Mouse (Mus musculus) lung, adult 18-20 months (tissue): ENCODE measurements around the gene Ooep.
A peak's percentile ranks its signal among the peaks of the same experiment; 100 is the strongest.
"Not testable (repeated sequence)": the region's sequence is repeated elsewhere in the genome, so short reads cannot be mapped to it uniquely, and the experiment has no call there.

Source experiments
- DNase-seq, 2 experiments: peaks; one replicate each; pipeline ENCODE4 v3.0.0; 2022; ENCODE audit warnings: mixed read lengths in 2 of 2

Ooep gene

DNA sequence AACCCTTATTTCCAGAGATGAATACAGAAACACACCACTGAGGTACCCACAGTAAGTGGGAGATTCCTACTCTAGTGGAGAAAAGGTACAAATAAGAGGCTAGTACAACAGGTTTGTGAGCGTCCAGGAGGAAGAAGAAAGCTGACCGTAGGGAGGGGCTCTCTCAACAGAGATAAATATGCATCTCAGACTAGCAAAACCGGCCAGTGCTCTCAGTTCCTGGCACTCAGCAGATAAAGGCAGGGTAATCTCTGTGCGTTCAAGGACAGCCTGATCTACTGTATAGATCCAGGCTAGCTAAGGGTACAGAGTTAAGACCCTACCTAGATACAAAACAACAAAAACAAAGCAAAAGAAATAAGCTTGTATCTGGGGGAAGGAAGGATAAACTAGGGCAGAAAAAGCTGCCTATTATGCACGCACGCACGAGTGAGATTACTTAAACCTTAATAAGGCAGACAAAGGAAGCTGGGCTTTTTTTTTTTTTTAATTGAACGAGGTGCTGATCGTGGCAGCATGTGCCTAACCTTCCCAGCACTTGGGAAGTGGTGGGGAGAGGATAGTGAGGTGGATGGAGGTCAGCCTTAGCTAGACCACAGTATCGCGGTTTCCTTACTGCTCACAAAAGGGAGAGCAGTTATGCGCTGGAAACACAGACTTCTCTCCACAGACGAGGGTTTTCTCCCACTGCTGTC, 12.5 kb downstream of the Ooep start:
- no peak for DNase-seq

DNA sequence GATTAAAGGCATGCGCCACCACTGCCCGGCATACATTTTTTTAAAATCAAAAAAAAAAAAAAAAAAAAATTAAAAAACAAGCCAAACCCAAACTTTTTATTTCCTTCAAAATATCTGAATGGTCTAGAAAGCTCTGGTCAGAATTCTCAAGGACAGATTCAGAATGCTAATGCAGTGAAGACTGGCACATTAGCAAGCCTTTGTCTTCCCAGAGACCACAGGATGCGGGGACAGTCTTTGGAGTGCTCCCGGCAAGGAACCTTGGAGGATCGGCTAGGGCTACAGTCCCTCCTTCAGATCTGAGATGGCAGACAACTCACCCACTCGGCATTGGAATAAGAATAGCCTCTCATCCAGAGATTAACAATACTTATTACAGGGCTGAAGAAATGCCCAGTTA, 13.8 kb downstream of the Ooep start:
- no peak for DNase-seq

DNA sequence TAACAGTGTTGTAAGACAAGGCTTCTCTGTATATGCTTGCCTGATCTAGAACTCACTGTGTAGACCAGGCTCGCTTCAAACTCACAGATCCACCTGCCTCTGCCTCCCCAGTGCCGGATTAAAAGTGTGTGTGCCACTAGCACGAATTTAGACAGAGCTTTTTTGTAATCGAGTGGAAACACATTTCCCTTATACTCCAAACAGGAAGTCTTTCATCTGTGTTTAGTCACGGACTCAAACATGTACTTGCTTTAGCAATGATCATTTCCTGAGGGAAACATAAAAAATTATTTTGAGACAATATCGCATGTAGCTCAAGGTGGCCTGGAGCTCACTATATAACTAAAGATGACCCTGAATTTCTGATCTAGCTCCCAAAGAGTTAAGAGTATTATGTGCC, 15.2 kb downstream of the Ooep start:
- DNase-seq: no peak

DNA sequence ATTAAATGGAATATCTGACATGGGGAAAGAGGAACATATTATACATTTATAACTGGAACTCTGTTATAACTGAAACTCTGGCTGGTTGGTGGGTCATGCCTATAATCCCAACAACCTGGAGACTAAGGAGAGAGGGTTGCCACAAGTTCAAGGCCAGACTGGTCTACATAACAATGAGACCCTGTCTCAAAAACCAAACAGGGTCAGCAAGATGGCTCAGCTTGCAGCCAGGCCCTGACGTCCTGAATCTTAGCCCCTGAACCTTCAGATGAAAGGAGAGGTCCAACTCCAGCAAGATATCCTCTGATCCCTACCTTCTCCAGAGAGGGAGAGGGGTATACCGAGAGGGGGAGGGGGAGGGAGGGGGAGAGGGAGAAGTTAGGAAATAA, 18.0 kb downstream of the Ooep start:
- no peak for DNase-seq

DNA sequence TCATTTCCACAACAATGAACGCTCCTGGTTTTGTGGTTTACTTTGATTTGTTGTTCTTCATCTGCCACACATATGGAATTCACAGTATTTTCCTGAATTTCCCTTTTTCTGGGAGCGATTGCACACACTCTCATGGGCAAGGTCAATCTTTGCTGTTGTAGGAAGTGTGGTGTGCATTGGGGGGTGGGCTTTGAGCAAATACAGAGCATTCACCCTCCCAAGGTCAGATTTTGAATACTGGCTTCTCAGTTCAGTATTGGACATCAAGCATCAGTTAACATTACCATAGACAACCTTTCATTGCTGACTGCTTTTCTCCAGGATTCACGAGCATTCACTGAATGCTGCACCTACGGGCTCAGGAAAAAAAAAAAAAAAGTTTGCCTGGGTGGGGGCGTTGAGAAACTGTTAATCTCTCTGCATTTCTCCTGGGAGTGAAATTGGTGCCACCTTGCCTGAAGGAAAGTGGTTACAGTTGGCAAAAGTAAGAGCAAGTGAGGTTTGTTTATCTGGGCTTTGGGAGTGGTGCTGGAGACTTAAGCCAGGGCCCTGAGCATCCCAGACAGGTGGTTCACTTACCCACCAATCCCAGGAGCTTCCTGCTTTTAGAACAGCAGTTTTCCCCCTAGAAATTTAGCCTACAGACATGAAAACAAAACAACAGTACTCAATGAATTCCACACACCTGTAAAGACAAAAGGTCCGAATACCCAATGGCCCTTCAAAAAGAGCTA, 18.6 kb downstream of the Ooep start:
- no peak for DNase-seq

DNA sequence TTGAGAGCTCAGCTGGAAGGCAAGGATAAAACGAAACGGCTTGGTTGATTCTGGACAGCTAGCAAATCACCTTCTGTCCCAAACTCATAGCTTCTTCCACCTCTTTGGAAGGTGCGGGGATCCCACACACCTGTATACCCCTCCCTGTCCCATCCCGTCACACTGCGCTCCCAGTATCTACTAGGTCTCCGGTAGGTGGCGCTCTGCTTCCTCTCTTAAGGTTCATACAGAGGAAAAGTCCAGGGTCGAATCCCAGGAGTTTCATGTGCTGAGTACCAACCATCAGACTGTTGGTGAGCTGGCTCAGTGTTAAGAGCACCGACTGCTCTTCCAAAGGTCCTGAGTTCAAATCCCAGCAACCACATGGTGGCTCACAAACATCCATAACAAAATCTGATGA, 20.5 kb downstream of the Ooep start:
- peak; percentile 41 to 64 for DNase-seq

DNA sequence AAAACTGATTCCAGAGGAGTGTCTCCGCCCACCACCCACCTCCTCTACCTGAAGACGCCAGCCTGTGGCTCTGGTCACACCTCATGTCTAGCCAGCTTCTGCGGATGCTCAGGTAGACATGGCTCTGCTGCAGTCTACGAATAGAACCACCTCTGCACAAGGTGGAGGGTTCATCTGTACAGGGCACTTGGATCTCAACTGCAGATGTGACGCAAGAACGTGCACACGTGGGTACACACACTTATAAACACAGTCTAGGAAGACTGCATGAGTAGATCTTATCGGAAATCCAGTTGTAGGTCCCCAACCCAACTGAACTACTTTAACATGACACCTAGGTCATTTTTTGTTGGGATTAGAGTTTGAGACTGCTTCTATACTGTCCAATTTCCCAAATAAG, 22.9 kb downstream of the Ooep start, which contains the start of gene Gsta2:
Gsta2 (minus strand) TSS at position 178 of the 400 bp plus-strand sequence.
- no peak for DNase-seq

DNA sequence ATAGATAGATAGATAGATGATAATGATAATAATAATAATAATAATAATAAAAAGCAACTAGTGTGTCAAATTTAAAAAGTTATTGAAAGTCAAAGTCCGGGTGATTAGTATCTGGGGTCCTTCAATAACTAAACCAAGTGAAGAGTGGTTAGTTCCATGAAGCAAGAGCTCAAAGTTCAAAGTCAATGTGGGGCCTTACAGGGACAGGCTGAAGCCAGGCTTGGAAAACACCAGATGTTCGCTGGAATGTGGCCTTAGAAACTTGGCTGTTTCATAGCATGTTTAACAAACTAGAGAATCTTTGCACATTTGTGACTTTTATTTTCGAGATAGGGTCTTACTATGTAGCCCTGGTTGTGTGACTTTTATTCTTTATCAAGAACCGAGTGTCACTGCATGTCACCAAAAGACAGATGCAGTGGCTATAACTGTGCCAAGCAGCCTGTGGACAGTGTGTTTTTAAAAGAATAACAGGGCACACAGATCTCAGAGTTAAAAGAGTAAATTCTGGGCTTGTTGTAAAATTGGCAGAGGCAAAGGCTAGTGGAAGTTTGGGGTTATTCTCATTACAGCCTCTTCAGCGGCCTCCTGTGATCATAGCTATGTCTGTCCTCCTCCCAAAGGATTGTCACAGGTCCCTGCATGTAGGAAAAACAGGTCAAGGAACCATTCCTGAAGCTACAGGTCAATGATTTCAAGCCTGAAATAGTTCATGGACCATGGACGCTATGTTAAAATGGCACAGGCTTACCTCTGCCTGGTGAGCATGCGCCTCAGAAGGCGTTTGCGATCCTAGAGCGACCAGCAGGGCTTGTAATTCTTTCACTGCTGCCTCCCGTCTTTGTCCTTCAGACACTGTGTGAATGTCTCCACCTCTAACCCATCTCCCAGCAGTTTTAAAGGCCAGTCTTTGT, 23.6 kb downstream of the Ooep start:
- no peak for DNase-seq

DNA sequence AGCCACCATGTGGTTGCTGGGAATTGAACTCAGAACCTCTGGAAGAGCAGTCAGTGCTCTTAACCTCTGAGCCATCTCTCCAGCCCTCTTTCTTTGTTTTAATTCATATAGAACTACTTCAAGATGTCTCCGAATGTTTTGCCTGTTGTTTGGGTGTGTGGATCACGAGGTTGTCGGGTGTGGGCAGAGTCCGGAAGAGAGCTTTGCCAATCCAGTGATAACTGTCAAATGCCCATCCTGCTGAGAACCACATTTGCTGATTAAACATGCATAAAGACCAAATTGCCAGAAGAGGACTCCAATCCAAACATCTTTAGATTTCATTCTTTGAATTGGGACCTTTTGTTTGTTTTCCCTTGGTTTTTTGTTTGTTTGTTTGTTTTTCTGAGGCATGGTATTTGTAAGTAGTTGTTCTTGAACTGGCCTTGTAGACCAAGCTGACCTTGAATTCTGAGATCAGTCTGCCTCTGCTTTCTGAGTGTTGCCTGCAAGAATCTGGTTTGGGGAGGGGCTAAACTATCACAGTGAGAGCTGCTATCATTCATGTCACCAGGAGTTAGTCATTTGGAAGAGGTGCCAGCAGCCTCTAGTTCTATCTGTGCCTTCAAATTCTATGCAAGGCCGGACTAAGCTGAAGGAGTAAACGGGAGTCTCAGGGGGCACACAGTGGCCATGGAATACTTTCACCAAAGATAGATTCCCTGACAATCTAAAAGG, 26.9 kb downstream of the Ooep start:
- DNase-seq: no peak

DNA sequence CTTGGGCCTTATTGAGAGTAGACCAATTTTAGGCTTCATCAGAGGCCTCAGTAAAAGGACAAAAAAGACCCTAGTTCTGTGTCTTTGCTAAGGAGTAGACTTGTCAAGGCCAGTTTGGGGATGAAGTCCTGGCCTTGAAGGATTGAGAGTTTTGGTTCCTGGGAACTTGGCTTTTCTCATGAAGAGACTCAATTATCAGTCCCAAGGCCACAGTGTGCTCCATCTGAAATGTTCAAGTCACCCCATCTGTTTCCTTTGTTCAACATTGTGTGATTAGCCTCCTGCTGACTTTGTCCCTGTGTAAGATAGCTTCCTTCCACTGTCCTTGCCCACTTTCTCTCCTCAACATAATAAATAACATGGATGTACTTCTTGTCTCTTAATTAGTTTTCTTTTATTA, 28.5 kb downstream of the Ooep start:
- DNase-seq: not testable (repeated sequence)

DNA sequence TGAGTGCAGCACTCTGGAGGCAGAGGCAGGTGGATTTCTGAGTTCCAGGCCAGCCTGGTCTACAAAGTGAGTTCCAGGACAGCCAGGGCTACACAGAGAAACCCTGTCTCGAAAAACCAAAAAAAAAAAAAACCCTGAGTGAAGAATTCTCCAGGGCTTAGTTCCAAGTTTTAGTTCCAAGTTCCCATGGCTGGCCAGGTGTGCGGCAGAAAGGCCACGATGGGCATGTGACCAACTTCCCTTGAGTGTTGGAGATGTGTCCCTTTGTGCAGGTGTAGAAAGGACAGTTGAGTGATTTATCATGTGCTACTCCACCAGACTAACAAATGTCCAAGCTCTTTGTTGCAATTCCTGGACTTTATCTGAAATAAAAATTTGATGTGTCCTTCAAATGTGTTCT, 29.4 kb downstream of the Ooep start:
- not testable (repeated sequence) for DNase-seq

DNA sequence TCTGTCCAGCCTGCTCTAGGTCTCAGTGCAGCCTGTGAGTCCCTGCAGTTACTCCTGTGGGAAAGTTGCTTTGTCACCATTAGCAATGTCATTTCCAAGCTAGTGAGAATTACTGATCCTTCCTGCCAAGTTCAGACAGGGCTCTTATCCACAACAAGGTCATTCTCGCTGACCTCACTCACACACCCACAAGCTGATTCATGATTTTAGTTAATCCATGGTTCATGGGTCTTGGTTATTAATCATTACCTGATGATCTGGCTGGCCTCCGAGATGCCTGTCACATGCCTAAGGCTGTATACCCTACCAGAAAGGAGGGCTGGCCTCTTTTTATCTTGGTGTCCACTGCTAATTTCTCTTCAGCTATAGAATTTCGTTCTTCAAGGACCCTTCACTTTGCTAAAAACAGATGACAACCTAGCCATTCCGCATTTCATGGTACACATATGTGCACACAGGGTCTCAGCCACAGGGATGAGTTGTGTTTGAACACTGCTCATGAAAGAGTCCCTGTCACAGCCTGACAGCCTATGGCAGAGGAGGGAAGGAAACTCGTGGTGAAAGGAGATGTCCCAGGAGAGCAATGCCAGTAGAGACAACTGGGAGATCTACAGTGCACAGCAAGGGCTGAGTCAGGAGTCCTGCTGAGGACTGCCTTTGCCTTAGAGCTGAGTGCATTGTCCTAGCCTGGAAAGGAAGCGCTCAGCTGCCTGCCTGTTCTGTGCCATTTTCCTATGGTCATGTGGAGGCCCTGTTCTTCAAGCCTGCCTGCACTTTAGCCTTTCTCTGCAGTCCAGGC, 30.1 kb downstream of the Ooep start:
- peak in 1 of 2 experiments; percentile 11 for DNase-seq

DNA sequence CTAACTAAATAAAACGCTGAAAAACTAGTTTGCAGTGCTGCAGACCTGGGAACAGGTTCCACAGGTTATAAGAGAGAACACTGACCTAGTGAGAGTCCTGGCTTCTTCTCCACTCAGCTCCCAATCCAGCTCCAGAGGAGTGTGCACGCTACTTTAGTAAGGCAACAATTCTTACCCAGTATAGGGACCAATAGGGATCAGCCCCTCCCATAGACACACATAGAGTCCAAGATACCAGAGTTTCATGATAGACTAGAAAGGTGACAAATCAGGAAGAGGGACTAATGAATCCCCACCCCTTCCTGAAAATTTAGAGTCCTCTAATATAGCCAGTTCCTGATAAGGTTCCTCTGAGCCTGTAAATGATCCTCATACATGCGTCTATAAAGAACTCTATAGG, 31.5 kb downstream of the Ooep start:
- peak in 1 of 2 experiments; percentile 46 for DNase-seq

DNA sequence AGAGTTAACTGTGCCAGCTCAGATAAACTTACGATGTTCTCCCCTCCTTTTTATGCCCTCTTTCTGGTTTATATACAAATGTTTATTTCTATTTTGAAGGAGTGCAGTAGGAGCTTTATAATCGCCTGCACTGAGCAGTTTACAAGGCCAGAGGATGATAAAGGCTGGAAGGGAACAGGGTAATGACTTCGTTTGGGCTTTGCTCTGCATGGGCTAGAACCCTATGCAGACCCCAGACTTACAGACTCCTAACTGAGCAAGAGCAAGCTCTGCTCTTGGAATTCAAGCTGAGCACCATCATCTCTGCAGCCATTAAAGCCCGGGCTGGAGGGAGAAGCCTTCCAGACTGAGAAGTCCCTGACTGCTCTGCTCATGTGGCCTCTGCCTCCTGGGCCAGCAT, 33.3 kb downstream of the Ooep start:
- DNase-seq: not testable (repeated sequence)

DNA sequence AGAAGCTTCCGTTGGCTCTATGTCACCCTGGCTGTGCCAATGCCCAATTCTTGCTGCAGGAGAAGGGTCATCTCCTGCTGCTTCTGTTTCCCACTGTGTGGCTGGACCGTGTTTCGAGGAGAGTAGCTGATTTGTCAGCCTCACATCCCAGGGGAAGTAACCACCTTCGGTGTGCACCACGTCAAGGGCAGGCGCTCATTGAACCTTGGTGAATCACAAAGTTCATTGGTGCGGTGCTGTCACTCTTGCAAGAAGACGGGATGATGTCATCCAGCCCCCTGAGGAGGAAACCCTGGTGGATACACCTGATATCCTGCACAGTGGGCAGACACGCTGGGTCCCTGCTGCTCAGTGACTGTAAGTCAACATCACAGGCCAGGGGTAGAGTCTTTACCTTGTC, 35.5 kb downstream of the Ooep start:
- not testable (repeated sequence) for DNase-seq

DNA sequence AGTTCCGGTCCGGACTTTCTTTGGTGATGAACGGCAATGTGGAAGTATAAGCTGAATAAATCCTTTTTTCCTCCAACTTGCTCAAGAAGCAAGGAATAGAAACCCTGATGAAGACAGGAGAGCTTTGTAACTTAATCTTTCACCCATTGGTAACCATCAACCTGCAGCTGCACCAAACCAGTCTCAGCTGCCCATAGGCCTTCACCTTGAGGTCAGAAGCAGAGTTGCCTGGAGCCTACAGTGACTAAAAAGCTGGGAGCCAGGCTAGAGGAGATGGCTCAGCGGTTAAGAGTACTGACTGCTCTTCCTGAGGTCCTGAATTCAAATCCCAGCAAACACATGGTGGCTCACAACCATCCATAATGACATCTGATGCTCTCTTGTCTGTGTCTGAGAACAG, 36.0 kb downstream of the Ooep start:
- DNase-seq: not testable (repeated sequence)

DNA sequence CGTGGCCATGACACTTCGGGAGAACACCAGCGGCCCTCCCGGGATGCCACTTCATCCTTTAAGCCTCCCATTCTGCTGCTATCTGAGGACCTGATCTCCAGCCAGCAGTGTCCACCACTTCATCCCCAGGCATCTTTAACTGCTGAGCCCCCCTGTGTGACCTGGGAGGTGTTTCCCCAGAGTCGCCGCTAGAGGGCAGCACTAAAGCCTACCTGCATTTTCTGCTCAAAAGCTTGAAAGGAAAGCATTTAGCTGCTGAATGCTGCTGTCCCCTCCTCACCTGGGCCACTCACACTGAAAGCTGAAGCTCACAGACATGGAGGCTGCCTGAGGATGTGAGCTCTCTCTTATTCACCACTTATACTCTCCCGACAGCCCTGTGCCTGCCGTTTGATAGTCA, 38.2 kb downstream of the Ooep start:
- peak; percentile 6 to 16 for DNase-seq

DNA sequence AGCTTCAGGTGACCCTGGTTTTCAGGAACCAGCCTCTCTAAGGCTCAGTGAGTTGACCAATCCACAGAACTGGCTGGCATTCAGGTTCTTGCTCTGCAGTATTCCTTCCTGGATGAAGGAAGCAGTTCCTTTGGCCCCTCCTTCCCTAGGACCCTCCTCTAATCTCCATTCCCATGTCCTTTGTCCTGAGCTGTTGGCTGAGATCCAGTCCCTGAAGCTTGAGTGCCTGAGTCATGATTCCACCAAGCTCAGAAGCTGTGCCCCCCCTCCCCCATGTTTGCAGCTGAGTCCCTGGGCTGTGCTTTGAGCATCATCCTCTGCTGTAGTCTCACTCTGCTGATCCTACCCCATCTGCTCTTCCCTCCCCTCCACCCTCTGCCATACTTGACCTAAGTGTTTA, 41.5 kb downstream of the Ooep start:
- DNase-seq: not testable (repeated sequence)

DNA sequence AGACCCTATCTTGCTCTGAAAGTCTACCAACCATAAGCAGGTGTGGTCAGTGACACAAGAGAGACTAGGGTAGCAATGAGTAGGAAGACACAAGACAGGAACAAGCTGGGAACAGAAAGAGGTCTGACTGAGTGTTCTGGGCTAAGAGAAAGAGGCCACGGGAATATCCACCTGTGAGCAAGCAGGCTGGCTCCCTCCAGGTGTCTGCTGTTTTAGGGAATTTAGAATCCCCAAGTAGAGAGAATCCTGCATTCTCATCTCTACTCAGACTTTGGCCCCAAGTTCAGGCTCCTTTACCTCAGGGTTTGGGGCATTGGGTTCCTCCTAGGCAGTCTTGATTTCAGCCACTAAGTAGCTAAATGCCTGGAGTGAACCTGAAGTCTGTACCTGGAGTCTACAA, 51.2 kb downstream of the Ooep start, which contains the start of gene Omt2b:
Omt2b (plus strand) TSS at position 301 of the 400 bp plus-strand sequence.
- not testable (repeated sequence) for DNase-seq
